Mouse (Mus musculus) lung, postnatal 36 days (tissue): ENCODE results near the gene Kxd1.
A peak's percentile ranks its signal among the peaks of the same experiment; 100 is the strongest.

Experiments
- DNase-seq: peaks from one replicate; pipeline ENCODE4 v3.0.0; 2022; ENCODE audit warnings: mixed read lengths

Kxd1 gene

DNA sequence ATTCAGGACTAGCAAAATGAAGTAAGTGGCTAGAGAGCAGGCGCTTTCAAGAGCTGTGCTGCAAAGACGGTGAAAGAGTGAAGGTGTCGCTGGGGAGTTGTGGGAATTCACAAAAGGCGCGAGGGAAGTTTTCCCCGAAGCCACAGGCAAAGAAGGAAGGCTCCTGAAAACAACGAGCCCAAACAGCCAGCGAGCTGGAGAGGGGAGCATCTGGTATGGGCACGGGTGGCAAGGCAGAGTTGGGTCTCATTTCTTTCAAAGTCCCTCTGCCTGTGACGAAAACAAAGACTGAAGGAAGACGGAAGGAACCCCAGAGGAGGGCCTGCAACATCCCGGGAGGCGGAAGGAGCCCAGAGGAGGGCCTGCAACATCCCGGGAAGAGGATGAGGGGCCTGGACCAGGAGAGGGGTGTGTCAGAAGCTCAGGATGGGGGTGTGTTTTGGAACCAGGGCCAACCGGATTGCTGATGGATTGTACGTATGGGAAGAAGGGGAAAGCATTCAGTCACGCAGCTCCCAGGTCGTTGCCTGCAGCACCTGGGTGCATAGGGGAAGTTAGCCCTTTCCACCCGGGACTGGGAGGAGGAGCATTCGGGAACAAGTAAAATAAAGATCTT lies 36.8 kb downstream of the Kxd1 start:
- DNase-seq = no peak

DNA sequence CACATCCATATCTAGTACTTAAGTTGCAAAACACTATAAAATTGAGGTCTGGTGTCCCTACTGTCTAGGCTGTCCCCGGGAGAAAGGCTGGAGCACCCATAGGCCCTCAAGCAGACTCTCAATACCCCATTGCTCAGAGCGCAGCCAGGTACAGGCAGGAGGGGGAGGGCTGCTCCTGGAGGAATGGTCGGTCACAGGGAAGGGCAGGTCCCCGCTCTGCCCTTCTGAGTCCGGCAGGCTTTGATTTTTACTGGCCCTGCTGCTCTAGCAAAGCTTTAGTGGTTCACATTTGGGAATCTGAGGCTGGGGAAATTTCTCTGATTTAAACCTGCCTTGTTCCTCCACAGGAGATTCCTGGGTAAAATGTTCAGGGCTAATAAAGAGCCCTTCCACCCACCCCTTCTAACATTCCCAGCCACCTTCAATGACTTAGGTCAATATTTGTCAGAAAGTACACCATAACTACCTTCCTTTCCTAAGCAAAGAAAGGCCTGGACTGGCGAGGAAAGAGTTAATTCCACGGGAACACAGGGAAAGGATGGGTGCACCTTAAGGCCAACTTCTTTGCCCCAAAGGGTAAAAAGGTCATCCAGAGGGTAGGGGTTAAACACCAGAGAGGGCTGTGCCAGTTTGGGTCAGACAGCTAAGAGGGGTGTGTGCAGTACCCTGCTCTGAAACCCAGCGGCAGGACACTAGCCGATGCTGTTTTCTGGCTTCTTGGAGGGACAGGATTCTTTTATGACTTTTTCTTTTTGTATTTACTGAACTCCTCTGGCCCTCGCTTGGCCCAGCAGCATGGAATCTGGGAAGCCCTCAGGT lies 37.5 kb downstream of the Kxd1 start:
- DNase-seq = peak; percentile 53

DNA sequence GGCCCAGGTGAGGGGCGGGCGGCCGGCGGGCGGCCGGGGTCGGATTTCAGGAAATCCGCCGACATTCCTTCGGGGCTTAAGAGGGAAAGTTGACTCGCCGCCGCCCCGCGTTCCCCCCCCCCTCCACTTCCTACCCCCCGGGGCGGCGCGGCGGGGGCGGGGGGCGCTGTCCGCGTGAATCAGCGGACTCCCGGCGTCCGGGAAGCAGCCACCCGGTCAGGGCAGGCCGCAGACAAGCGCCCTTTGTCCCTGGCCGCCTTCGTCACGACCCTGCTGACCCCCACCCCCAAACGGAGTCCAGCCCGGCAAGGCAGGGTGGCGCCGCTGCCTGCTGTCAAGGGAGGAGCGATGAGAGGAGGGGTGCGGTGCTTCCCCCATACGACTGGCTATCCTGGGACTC lies 38.2 kb downstream of the Kxd1 start:
- no peak for DNase-seq

DNA sequence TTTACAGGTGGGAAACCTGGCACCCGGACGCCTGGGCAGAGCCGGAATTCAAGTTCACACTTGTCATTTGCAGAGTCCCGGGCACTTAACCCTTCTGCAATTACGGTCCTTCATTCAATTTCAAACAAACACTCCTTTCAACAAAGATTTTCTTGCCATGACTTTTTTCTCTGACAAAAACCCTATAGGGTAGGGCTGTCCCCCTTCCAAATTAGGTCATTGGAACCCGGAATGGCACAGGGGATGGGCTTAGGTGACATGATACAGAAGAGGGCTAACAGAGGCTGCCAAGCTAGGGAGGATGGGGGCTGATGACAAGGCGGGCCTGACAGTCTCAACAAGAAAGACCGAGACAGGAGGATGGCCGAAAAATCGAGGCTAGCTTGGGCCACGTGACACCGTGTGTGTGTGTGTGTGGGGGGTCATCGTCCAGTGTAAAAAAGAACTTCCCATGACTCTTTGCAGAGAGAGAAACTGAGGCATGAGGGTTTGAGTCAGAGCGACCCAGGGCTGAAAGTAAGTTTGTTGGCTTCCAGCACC lies 38.8 kb downstream of the Kxd1 start:
- no peak for DNase-seq

DNA sequence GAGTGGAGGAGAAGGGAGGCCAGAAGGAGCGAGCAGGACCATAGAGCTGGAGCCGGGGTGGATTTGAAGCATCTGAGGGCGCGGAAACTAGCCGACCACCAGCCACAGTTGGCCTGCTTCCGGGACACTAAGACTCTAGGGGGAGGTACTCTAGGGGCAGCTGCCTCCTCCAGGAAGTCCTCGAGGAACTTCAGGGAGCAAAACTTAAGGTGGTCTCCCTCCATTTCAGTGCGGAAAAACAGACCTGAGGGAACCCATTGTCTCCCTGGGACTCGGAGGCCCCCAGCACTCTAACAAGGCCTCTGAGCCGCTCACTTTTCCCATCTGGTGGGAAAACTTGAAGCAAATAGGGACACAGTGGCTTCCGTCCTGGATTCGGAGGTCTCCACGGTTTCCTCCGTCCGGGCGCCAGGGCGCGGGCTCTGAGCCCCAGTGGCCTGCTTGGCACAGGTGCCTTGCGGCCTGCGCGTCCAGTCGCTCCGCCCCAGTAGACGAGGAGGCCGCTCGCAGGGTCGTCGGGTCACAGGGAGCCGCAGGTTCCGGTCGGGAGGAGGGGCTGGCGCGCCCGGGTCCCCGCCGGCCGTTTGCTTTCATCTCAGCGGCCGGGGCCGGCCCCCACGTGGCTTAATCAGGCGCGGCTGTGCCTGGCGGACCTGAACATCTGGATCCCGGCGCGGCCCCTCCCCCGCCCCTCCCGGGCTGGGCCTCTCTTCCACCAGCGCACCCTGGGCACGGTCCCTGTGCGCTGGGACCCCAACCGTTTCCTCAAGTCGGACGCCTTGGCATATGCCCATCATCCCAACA lies 39.6 kb downstream of the Kxd1 start:
- peak; percentile 65 for DNase-seq

DNA sequence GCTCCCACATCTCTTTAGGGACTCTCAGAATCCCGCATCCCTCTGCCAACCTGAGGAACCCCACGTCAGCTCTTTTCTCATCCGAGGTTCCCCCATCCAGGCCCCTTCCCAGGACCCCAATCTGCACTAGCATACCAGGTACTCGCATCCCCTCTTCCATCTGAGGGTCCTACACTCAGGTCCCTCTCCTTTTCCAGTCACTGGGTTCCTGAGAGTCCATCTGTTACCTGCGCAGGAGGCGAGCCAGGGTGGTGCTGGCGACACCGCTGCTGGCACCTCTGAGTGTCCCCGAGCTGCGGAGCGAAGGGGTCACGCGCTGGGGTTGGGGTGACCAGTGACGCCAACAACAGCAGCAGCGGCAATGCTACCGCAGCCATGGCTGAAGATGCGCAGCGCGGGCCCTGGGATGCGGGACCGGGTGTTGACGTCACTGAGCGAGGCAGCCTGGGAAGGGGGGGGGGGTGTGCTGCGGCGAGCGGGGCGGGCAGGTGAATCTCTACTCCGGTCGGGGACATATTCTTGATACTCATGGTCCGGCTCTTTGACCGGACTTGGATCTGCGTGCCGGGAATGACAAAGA lies 40.7 kb downstream of the Kxd1 start, which contains the start of gene Tmem59l:
Gene Tmem59l (minus strand): TSS at position 418 of the 580 bp plus-strand sequence.
- DNase-seq = no peak

DNA sequence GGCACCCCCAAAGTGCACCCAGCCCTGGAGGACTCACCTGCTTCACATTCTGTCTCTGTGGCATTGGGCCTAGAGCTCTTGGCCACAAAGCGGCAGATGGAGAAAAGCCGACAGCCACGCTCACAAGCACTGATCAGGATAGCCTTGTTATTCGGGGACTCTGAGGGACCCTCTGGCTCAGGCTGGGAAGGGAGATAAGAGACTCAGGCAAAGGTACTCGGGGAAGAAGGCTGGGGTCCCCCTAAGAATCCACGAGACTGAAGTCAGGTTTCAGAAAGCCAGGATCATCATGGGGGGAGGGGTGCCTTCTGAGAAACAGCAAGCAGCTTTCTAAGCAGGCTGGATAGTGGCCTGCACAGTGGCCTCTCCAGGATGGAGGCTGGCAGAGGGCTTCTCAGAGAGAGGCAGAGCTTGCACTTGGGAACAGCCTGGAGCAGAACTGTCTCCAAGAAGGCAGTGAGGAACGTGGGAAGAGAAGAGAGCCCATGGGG lies 41.5 kb downstream of the Kxd1 start:
- DNase-seq = no peak

DNA sequence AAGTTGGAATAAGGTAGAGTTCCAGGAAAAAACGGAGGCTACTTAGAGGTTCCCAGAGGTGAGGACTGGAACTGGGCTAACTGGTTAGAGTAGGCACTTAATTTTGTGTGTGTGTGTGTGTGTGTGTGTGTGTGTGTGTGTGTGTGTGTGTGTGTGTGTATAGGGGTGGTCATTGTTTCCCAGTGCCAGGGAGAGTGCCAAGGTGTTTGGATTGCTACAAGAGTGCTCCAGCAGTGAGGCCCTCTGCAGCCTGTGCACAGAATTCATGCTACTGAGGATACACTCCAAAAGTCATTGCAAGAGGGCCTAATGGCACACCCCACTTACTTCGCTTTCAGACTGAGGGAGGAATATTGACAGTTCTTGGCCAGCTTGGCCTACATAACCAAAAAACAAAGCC lies 44.8 kb downstream of the Kxd1 start:
- DNase-seq = peak; percentile 83

DNA sequence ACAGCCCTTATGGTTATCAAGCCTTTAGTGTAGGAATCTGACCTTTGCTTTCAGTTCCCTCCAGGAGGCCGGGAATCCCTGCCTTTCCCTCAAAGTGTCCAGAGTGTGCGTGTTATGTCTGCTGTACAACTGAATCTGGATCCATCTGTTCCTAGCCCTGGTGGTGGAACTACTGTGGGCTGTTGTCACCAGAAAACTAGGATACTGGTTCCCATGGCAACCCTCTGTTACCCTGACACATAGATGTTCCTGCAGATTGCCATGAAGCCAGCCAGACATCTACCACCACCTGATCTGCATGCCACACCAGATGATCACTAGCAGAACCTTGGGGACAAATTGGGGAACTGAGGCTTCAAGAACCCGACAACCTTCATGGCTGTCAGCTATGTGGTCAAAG lies 45.8 kb downstream of the Kxd1 start:
- DNase-seq = no peak

DNA sequence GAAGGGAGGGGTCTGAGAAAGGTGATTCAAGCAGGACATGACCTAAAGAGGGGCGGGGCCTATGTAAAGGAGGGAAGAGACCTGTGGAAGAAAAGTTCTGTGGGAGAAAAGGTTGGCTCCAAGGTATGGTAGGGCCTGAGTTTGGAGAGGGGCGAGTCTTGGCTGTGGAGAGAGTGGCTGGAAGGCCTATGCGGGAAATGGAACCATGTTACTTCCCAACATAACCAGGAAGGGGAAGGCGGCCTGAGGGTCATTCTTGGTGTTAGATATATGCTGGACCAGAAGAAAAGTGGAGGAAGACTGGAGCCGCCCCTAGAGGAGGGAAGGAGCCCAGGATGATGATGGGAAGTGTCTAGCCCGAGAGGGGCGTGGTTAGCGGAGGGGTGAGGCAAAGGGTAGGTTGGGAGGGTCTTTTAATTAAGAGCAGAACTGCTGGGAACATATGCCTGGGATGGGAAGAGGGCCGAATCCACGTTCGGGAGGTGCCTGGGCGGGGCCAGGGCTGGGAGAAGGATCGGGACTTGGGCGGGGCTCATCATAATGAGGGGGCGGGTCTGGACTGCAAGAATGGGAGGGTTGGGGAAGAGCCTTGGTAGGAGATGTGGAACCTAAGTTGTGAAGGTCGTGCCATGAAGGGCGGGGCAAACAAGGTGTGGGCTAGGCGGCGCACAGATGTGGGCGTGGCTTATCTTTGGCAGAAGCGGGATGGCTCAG lies 50.3 kb downstream of the Kxd1 start:
- peak; percentile 48 for DNase-seq

DNA sequence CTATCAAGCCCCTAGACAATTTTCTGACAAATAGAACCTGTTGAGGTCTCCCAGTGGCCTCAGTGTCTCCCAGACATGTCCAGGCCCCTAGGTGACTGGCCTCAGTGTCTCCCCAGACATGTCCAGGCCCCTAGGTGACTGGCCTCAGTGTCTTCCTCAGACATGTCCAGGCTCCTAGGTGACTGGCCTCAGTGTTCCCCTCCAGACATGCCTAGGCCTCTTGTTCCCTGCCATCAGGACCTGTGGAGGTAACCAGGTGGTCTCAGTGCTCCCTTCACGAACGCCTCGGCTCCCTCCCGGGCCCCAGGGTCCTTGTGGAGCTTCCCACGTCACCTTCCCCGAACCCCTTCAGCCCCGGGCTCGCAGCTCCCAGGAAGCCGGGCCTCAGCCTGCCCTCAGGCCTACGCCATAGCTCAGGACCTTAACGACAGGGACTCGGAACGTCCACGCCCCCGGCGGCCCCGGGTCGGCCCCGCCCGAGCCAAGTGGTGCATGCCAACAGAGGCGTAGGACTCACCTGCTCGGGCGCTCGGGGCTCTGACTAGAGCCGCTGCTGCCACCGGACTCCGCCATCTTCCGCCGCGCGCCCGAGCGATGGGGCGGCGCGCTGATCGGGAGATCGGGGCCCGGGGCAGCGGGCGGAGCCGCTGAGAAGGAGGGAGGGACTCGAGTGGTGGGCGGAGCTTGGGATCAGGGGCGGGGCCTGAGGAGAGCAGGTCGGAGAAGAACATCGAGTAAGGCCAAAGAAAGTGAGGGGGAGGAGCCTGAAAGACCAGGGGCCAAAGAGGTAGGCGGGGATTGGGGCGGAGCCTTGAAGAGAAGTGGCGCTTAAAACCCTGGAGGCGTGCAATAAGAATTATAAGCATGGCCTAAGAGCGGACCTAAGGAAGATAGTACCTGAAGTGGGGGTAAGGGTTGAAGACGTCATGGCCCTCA lies 51.2 kb downstream of the Kxd1 start, which contains the start of gene Klhl26:
Gene Klhl26 (minus strand): TSS at position 636 of the 936 bp plus-strand sequence.
- peak; percentile 98 for DNase-seq

DNA sequence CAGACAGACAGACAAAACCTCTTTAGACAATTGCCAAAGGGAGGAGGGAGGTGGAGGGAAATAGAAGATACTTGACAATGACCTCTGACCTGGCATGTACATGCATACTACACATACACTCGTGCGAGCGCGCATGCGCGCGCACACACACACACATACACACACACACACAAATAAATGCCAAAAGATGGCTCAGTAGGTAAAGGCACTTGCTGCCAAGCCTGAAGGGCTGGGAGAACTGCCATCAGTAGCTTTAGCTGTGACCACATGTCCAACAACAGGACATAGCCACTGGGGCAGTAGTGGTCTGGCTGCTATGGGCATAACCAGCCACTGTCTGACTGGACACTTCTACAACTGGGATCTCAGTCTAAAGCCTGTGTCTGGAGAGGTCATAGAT lies 55.9 kb downstream of the Kxd1 start:
- no peak for DNase-seq

DNA sequence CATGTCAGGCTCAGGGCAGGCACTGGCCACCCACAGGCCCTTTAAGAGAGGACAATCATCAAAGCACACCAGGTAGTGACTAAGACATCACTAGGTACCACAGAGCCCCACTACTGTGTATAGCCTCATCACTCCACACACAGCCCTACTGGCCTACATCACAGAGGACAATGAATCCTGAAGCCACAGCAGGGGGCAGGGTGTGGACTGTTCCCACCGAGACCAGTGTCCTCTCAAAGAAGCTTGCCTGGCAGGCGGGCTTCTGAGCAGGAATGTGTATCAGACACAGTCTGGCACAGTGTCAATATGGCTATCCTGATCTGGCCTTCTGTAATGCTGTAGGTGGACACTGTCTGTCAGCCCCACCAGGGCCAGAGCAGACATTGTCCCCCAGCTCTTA lies 57.8 kb downstream of the Kxd1 start:
- no peak for DNase-seq

DNA sequence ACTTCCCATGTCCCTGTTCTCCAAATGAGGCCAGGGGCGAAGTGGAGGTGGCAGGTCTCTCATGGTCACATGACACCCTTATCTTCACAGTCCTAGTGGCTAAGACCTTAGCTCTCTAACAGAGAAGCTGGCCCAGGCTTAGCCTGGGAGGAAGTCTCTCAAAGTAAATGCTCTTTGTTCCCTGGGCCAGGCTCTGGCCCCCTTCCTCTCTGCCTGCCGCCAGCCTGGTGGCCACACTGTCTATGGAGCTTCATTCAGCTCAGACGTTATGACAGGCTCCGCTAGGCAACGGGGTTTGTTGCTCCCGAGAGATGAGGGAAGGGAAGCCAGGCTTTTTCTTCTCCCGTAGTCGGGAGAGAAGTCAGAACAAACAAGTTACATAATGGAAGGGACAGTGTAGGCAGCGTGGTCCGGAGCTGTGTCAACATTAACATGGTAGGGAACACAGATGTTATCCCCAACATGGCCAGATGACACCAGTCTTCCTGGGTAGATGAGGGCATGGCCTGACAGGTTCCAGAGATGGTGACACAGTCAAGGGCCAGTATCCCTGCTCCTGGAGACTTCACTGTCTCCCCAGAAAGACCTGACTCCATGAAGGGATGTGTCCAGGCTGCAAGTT lies 58.4 kb downstream of the Kxd1 start:
- no peak for DNase-seq

DNA sequence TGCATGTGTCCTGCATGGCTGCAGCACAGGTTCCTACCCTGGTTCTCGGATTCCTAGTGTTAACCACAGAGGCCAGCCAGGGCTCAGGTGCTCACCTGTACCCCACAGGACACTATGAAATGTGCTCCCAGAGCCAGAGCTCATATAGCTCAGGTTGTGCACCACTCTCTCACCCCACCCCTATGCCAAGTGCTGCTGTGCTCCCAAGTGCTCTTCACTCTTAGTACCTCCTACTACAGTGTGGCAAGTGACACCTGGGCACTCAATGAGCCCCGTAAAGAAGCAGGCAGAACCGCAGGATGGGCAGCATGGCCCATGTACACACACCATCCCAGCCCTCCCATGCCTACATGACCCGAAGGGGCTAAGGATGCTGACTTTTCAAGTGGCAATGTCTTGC lies 59.0 kb downstream of the Kxd1 start:
- DNase-seq = peak; percentile 42

DNA sequence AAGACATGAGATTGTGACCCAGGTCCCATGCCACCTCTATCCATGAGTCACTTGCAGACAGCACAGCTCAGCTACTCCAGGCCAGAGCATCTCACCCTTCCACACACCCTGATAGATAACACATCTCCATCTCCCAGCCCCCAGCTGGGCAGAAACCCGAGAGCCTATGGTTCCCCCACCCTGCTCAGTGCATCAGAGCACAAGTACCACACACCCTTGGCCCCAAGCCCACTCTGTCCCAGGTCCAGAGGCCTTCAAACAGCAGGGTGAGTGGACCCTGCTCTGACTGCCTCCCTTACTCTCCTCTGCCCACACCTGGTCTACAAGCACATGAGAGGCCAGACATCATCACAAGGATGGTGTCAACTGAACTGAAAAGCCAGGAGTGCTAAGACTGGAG lies 59.8 kb downstream of the Kxd1 start:
- DNase-seq = no peak

DNA sequence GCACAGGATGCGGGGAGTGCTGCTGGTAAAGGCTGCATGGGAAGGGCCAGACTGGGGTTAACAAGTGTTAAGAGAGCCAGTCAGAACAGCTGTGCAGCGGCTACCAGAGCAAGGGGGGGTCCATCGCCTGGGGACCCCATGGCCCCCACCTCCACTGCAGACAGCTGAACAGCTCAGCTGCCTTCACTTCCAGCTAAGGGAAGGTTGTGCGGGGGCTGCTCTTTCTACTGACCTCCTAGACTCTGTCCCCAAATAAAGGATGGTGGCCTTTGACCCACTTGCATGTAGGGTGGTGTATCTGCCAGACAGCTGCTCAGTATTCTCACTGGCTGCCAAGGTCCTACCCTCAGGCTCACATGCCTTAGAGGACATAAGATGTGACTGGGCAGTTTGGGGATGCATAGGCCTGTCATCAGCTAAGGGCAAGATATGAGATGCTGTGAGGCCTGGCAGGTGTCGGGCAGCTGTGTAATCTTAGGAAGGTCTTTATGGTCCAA lies 60.5 kb downstream of the Kxd1 start:
- no peak for DNase-seq

DNA sequence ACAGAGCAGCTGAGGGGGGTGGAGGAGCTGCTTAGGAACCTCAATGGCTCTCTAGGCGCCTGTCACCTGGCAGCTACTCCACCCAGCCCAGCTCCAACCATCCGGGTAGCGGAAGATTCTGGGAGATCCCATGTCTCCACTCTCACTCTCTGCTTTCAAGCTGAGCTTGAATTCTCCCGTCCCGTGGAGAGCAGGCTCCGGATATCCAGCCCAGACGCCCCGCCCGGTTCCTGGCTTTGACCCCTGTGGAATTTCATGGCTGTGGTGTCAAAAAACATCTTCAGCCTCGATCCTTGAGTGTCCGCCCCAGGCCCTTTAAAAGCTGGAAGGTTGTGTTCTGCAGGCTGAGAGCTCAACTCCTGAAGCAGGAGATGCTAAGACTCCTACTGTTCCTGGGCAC lies 61.0 kb downstream of the Kxd1 start:
- peak; percentile 34 for DNase-seq

DNA sequence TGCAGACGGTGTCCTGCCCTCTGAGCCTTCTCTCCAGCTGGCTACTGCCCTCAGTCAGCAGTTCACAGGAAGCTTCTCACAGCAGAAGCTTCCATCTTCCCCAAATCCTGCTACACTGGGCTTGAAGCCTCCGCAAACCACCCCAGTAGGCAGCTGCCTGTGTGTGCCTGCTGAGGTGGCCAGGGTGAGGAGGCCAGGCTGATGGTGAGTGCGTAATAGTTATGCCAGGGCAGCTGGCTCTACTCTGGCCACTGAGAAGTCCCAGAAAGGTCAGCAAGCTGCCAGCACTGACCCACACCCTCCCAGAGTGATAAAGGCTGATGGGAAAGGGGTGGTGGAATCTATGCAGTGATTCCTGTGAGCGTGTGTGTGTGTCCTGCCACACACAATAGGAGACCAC lies 61.5 kb downstream of the Kxd1 start:
- DNase-seq = no peak

DNA sequence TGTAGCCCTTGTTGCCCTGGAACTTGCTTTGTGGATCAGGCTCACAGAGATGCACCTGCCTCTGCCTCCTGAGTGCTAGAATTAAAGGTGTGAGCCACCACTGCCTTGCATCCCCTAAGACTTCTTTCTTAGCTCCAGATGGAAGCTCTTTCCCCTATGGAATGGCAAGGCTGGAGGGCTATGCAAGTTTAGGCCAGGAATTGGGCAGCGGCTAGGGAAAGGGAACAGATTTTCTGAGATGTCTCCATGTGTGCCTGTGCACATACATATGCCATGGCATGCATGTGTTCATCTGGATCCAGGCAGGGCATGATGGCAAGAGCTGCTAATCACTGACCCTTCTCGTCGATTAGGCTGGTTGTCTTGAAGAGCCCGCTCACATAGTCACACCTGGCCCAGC lies 62.1 kb downstream of the Kxd1 start:
- no peak for DNase-seq
